Mouse (Mus musculus): ENCODE measurements around the gene Lmf1.

DNA sequence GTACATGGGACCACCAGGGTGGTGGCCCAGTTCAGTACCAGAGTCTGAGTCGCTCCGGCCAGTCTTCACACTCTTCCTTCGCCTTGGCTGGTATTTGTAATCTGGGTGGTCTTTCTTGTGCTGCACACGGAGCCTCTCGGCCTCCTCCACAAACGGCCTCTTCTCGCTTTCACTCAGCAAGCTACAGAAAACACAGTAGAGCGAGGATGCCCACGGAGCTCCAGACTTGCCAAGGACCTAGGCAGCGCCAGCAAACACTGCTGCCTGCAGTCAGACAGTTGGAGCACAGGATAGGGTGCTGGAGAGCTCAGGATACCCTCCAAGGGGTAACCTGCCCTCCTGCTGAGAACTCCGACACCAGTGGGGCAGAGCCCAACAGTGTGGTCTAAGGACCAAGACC, 10.0 kb upstream of the Lmf1 start:
- TF ChIP-seq CTCF (IDR thresholded peaks at IDR 0.05; ENCODE audit: low read depth, low read length) (no peak), EP300 (IDR thresholded peaks at IDR 0.05; ENCODE audit: insufficient read depth, low read depth, low read length) (no peak)

Measured in ES-Bruce4 (cell line).